Mouse (Mus musculus) small intestine, adult 2 months (tissue): ENCODE data around the gene Krt13.

ENCODE experiments used
- CTCF ChIP-seq: fragments of 200-500 bp; IDR thresholded peaks from 2 replicates; pipeline ENCODE4 v1.5.1; 2012; ENCODE audit warnings: low read depth, mild to moderate bottlenecking, control low read depth, inconsistent platforms, low read length, moderate library complexity, mixed read lengths; ENCODE audit not compliant: insufficient replicate concordance, insufficient read length; ENCODE audit errors: extremely low read depth
- POLR2A ChIP-seq: fragments of 200-500 bp; IDR thresholded peaks from 2 replicates; pipeline ENCODE4 v1.6.1; 2012; ENCODE audit warnings: low read depth, mild to moderate bottlenecking, control low read depth, inconsistent platforms, low read length, moderate library complexity

DNA sequence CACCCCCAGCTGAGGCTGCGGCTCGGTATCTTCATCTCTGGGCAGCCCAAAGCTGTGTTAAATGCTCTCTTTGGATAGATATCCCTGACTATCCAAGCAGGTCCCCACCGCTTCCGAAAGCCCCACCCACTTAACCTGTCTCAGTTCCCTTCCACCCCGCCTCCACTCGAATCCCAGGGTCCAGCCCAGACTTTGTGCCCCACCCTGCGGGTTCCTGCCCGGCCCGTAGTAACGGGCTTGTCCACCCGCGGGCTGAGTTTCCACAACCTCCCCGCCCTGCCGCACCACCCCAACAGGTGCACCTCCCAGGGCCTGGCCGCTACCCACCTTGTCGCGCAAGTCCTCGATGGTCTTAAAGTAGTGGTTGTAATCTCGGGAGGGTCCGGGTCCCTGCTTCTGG is 23.7 kb upstream of the Krt13 start:
- no peak for TF ChIP-seq CTCF
- no peak for TF ChIP-seq POLR2A
